Comparison of ENCODE assay signal across 8 mouse cellular contexts in genomic region chr11:120085891-120086627, GRCm38 (mm10). TPM values are rescaled to one million over a fixed set of nuclear protein-coding genes. Genes with fewer than 3 reads are reported as not detected.
DNase-seq lines count a peak whose midpoint lies in the region; ATAC-seq and TF ChIP-seq lines count a peak whose summit lies in the region.

No protein-coding gene starts in this region.

- H3K4me1 ChIP-seq in erythroblast, embryonic 14.5 days (ENCODE audit: control insufficient read depth): peaks cover 32% of the 10 kb centered on the region
- H3K4me1 ChIP-seq in intestine, postnatal 0 days (replicated peaks; ENCODE audit: control insufficient read depth, insufficient read depth, low read length): 0 out of 2 replicates have a peak, but pooled peaks cover 2% of the 10 kb centered on the region
- no peaks in the 10 kb centered on the region for H3K4me1 ChIP-seq in stomach, postnatal 0 days (replicated peaks; ENCODE audit: control insufficient read depth, insufficient read depth)

- H3K27me3 ChIP-seq in erythroblast, embryonic 14.5 days (ENCODE audit: control insufficient read depth): no peaks in the 10 kb centered on the region
- no peaks in the 10 kb centered on the region for H3K27me3 ChIP-seq in intestine, postnatal 0 days (replicated peaks; ENCODE audit: control insufficient read depth, insufficient read depth, low read length)
- no peaks in the 10 kb centered on the region for H3K27me3 ChIP-seq in stomach, postnatal 0 days (ENCODE audit: control insufficient read depth, insufficient read depth, low read length)

- peak; percentile 28 for TF ChIP-seq CTCF in intestine, postnatal 0 days (IDR thresholded peaks at IDR 0.05; ENCODE audit: low read depth)
- no peak for TF ChIP-seq CTCF in stomach, postnatal 0 days (IDR thresholded peaks at IDR 0.05; ENCODE audit: low read depth)

- intact Hi-C loops in gastrocnemius, postnatal 14 days (cut with DNase I; ENCODE audit: low total_unique reads): no loop called here

- peak overlapping the region; percentile 99 for H3K4me2 ChIP-seq in intestine, postnatal 0 days (replicated peaks; ENCODE audit: low read depth)
- peak overlapping the region; percentile 98 for H3K4me2 ChIP-seq in stomach, postnatal 0 days (replicated peaks; ENCODE audit: low read depth)

- H3K9ac ChIP-seq in intestine, postnatal 0 days (ENCODE audit: low read depth, low read length): peak overlapping the region; percentile 84
- peak overlapping the region; percentile 84 for H3K9ac ChIP-seq in stomach, postnatal 0 days (ENCODE audit: low read length)

- peaks cover 21% of the 10 kb centered on the region for H3K36me3 ChIP-seq in erythroblast, embryonic 14.5 days (ENCODE audit: control insufficient read depth)
- peaks cover 18% of the 10 kb centered on the region for H3K36me3 ChIP-seq in intestine, postnatal 0 days (ENCODE audit: control insufficient read depth, insufficient read depth)
- H3K36me3 ChIP-seq in stomach, postnatal 0 days (ENCODE audit: control insufficient read depth, insufficient read depth, low read length): 0 out of 2 replicates have a peak, but pooled peaks cover under 1% of the 10 kb centered on the region

- TF ChIP-seq EP300 in stomach, postnatal 0 days (optimal IDR thresholded peaks at IDR 0.05): no peak

- ATAC-seq in erythroblast, adult 5-6 weeks (replicated peaks; ENCODE audit: low FRiP score, poor library complexity, severe bottlenecking): no peak
- peak; percentile 39 for ATAC-seq in intestine, postnatal 0 days
- peak; percentile 39 for ATAC-seq in stomach, postnatal 0 days (ENCODE audit: low FRiP score, low TSS enrichment)

- H3K4me3 ChIP-seq in erythroblast, embryonic 14.5 days (replicated peaks): peak overlapping the region; percentile 92
- peak overlapping the region; percentile 86 for H3K4me3 ChIP-seq in intestine, postnatal 0 days (ENCODE audit: low read depth, low read length)
- peak overlapping the region; percentile 89 for H3K4me3 ChIP-seq in stomach, postnatal 0 days (ENCODE audit: low read depth, low read length)

- no peaks in the 10 kb centered on the region for H3K9me3 ChIP-seq in erythroblast, embryonic 14.5 days (ENCODE audit: control insufficient read depth, low read length)
- H3K9me3 ChIP-seq in intestine, postnatal 0 days (ENCODE audit: control insufficient read depth): no peaks in the 10 kb centered on the region
- H3K9me3 ChIP-seq in stomach, postnatal 0 days (ENCODE audit: control insufficient read depth, low read length): no peaks in the 10 kb centered on the region

- under 1% methylated on average over 23 of the region's 25 CpGs for WGBS in intestine, postnatal 0 days
- WGBS in stomach, postnatal 0 days: under 1% methylated on average over 25 of the region's 25 CpGs

- peak overlapping the region; percentile 16; the same call in 1 of the 2 replicates for H3K27ac ChIP-seq in intestine, postnatal 0 days (ENCODE audit: low read depth, low read length)
- H3K27ac ChIP-seq in stomach, postnatal 0 days (replicated peaks): peak overlapping the region; percentile 65; the same call in 1 of the 2 replicates

- peak; percentile 52 for DNase-seq in CD4-positive, CD25-positive, alpha-beta regulatory T cell, adult 2 months (ENCODE audit: low read depth, low spot score)
- peak; percentile 74 for DNase-seq in cerebellum, adult 9-10 months
- DNase-seq in gastrocnemius, postnatal 14 days: peak; percentile 56
- DNase-seq in mesoderm, embryonic 11.5 days (ENCODE audit: low read depth, low spot score): peak; percentile 59
- peak; percentile 65 for DNase-seq in stomach, postnatal 0 days (ENCODE audit: low spot score)

RNA-seq across cellular contexts. Expression of gene Cep131, which starts 0.6 kb away (rescaled TPM):
- 1.8 and 2.3 TPM in 2 replicates for polyA plus RNA-seq in erythroblast, embryonic 14.5 days (2012)
- total RNA-seq in erythroblast, adult 5-6 weeks (2015; ENCODE audit: low replicate concordance): 5.6 and 6.7 TPM in 2 replicates
- total RNA-seq in erythroblast, adult 5-6 weeks (2017; ENCODE audit: low replicate concordance): 2.0 and 7.1 TPM in 2 replicates
- 1 to 10 TPM; 7.9 to 8.5 TPM for total RNA-seq in gastrocnemius, postnatal 14 days (2021)
- 4.8 and 5.6 TPM in 2 replicates for polyA plus RNA-seq in intestine, postnatal 0 days (2015; fragmentation: Nextera tagmentation; extraction: Ambion mirVana)
- 5.8 and 6.3 TPM in 2 replicates for polyA plus RNA-seq in stomach, postnatal 0 days (2015; fragmentation: Nextera tagmentation; extraction: Ambion mirVana)

RNA-seq across cellular contexts. Expression of gene Tepsin, which starts 12.5 kb away (rescaled TPM):
- 2.9 and 3.6 TPM in 2 replicates for polyA plus RNA-seq in erythroblast, embryonic 14.5 days (2012)
- total RNA-seq in erythroblast, adult 5-6 weeks (2015; ENCODE audit: low replicate concordance): 1.5 and 1.9 TPM in 2 replicates
- 1.1 and 3.8 TPM in 2 replicates for total RNA-seq in erythroblast, adult 5-6 weeks (2017; ENCODE audit: low replicate concordance)
- 1 to 10 TPM; 5.1 to 6.6 TPM for total RNA-seq in gastrocnemius, postnatal 14 days (2021)
- polyA plus RNA-seq in intestine, postnatal 0 days (2015; fragmentation: Nextera tagmentation; extraction: Ambion mirVana): 13.5 and 15.1 TPM in 2 replicates
- 8.3 and 11.5 TPM in 2 replicates for polyA plus RNA-seq in stomach, postnatal 0 days (2015; fragmentation: Nextera tagmentation; extraction: Ambion mirVana)

RNA-seq across cellular contexts. Expression of gene Ndufaf8, which starts 12.7 kb away (rescaled TPM):
- 6.7 and 9.0 TPM in 2 replicates for polyA plus RNA-seq in erythroblast, embryonic 14.5 days (2012)
- 0.96 and 3.3 TPM in 2 replicates for total RNA-seq in erythroblast, adult 5-6 weeks (2015; ENCODE audit: low replicate concordance)
- 1.4 and 5.3 TPM in 2 replicates for total RNA-seq in erythroblast, adult 5-6 weeks (2017; ENCODE audit: low replicate concordance)
- total RNA-seq in gastrocnemius, postnatal 14 days (2021): 10 to 100 TPM; 36.5 to 45.6 TPM
- 153 TPM in 2 replicates for polyA plus RNA-seq in intestine, postnatal 0 days (2015; fragmentation: Nextera tagmentation; extraction: Ambion mirVana)
- 84.8 and 84.9 TPM in 2 replicates for polyA plus RNA-seq in stomach, postnatal 0 days (2015; fragmentation: Nextera tagmentation; extraction: Ambion mirVana)

RNA-seq across cellular contexts. Expression of gene Aatk, which starts 39.1 kb away (rescaled TPM):
- polyA plus RNA-seq in erythroblast, embryonic 14.5 days (2012): 0.02 and 0.03 TPM in 2 replicates
- 1.3 and 4.4 TPM in 2 replicates for total RNA-seq in erythroblast, adult 5-6 weeks (2015; ENCODE audit: low replicate concordance)
- total RNA-seq in erythroblast, adult 5-6 weeks (2017; ENCODE audit: low replicate concordance): 0.84 and 1.8 TPM in 2 replicates
- total RNA-seq in gastrocnemius, postnatal 14 days (2021): 10 to 100 TPM in 1 of 2 experiments, 1 to 10 TPM in 1; 9.4 to 17.0 TPM
- polyA plus RNA-seq in intestine, postnatal 0 days (2015; fragmentation: Nextera tagmentation; extraction: Ambion mirVana): 1.6 and 1.7 TPM in 2 replicates
- polyA plus RNA-seq in stomach, postnatal 0 days (2015; fragmentation: Nextera tagmentation; extraction: Ambion mirVana): 1.6 and 2.1 TPM in 2 replicates
